Mouse (Mus musculus): ENCODE results near the gene Chl1.

Chl1 gene

DNA sequence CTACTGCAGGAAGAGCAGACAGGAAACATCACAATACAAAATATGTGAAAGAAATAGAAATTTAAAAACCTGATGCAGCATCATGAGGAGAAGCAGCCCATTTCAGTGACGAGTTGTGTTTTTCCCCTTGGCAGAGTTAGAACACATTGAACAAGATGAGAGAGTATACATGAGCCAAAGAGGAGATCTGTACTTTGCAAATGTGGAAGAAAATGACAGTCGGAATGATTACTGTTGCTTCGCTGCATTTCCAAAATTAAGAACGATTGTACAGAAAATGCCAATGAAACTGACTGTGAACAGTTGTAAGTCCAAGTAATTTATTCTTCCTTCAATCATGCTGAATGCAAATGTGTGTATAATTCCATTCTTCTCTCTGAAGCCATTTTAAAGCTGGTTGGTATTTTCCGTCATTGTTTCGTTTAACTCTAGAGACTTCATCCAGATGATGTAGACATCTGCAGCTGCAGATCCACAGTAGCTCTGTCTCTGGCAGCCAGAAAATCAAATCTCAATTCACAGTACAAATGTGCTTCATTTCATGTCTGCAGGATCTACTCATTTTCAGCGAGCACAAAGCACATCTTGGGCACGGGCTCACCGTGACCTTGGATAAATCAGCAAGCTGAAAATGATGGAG, 155.4 kb downstream of the Chl1 start:
- no peak for DNase-seq (ENCODE audit: low spot score)

DNA sequence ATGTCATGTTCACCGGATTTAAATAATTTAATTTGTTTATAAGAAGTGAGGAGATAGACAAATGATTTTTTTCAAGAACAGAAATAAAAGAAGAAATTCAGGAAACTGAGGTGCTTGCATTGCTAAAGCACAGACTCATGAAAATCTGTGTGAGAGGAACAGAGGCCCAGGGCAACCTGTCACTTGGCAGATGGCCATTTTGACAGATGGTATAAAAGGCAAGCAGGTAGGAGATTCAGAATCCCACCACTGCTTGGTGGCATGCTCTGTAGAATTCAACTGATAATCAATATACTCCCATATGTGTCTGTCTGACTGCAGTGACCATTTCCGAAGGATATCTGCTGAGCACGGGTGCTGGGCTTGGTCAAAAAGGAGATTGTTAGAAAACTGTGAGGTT, 162.7 kb downstream of the Chl1 start:
- DNase-seq (ENCODE audit: low spot score), result no peak

DNA sequence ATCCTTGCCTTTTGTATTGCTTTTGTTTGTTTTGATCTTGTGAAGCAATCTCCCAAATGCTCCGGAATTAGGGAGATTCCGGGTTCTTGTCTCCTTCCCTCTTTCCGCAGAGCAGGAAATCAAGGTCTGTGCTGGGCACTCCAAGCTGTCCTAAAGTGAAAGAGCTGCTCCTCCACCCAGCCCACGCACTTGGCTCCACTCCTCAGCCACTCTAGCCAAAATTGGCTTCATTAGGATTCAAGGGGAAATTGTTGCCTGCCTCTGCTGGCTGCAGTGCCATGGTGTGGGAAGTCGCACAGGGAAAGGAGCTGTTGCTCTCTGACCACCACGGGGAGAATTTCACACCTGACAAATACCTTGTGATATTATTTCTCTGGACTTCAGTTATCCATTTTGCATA, 163.9 kb downstream of the Chl1 start:
- DNase-seq (ENCODE audit: low spot score), result peak; percentile 23

DNA sequence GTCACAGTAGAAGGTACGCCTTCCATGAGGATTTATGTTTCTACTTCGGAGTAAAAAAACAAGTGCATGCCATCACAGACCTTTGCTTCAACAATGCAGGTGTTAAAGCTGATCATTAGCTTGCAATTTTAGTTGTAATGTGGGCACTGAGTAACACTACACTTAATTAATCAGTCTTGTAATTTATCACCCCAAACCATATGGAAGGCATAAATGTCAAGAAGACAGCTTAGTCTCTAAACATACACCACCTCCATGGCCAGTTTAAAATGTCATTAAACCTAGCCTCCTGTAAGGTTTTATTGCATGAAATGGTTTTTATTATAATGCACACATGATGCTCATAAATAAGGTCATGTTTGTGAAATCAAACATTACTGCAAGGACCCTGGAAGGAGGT, 164.8 kb downstream of the Chl1 start:
- no peak for DNase-seq (ENCODE audit: low spot score)

DNA sequence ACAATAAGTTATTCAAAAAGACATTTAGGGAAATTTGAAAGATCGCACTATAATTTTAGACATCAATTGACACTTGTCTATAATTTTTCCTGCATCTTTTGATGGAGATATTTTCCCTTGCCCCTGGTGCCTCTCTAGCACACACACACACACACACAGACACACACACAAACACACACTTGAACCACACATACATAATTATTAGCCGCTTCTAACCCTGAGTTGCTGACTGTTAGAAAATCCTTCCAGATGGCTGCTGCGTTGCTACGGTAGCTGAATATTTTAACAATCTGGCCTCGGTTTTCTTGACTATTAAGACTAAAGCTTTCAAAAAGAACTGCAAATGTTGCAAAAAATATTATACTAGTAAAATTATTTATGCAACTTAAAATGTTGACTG, 166.3 kb downstream of the Chl1 start:
- DNase-seq (ENCODE audit: low spot score), result no peak

DNA sequence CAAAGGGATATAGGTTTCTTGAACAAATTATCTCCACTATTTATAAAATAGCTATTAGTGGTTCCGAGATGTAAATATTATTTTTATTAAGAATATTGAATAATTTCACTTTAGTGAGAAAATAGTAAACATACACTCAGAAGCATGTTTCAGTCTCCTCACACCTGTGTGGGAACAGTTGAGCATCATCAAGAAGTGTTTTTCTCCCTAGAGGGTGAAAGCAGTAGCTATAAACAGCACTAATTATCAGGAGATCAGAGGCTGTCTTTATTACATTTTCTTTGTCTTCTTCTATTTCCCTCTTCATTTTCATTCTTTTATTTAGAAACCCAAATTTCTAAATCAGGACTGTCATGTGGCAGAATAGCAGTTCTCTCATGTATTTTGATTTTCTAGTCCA, 166.7 kb downstream of the Chl1 start:
- DNase-seq (ENCODE audit: low spot score), result no peak

DNA sequence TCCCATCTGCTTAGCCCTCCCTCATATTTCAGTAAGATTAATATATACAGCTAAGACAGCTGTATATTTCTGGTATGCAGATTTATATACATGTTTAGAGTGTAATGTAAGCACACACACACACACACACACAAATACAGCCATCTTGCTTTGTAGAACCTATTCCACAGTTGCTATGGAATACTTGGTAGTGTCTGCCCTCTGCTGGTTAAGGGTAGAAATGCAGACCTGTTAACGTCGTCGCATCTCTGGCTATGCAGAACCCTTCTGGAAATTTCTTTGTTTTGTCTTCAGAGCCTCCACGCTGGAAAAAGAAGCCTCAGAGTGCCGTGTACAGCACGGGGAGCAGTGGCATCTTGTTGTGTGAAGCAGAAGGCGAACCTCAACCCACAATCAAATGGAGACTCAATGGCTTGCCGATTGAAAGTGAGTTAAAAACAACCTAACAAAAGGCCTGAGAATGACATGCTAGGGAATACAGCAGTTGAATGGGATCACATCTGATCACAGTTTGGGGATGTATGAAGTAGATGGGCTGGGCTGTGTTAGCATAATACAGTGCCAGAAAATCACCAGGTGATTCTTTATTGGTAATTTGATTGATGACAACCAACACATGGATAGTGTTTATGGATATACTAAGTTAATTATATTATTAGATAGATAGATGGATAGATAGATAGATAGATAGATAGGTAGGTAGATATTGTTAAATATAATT, 172.6 kb downstream of the Chl1 start:
- DNase-seq (ENCODE audit: low spot score), result peak; percentile 7

DNA sequence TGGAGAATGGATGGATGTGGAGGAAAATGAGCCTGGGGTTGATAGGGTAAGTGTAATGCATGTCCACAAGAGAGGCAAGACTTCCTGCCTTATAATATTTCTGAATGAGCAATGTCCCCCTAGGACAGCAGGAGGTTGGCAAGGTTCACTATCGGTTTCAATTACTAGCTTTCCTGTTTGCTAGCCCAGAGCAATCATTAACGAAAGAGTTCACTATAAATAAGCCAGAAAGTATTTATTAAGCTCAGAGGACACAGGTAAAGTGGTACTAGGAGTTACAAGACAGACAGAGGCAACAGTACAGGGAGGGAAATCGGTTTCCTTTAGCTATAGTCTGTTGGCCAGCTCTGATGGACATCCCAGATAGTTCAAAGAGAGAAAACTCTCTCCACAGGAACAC, 182.1 kb downstream of the Chl1 start:
- no peak for DNase-seq (ENCODE audit: low spot score)

DNA sequence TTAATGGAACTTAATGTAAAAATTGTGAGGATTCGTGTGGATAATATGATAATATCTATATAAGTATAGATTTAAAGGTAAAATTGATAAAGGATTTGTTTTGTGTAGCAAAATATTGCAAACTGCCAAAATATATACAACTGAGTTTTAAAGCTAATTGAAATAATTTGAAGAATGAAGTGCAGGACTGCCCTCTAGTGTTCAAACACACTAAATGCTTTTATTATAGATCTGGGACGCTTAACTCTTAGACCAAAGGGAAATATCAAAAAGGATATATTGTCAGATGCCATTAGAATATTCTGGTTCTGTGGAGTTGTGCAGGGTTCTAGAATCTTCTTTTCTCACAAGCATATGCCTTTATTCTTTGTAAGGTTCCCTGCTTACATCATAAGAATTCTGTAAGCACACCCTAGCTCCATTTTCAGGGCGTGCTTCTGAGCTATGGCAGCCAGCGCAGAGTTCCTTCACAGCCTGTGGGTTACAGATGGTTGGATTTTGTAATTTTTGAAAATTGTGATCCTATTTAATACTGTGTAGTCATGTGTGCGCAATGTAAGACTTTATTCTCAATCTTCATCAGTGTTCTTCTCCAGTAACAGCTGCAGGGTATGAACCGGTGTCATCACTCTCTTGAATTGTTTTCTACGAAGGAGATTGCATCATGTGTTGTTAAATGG, 187.1 kb downstream of the Chl1 start:
- no peak for DNase-seq (ENCODE audit: low spot score)

DNA sequence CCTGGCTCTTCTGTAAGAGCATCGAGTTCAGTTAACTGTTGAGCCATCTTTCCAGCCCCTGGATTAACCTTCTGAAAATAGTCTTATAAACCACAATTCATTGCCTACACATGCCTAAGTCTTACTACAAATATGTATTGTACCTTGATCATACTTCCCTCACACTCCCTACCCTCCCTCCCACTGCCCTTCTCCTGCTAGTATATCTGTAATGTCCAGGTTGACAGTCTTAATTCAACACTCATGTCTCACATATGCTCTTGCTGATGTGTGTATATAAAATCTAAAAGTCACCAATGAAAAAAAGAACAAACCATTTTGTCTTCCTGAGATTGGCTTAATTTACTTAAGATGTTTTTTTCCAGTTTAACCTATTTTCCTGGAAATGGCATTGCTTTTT, 189.1 kb downstream of the Chl1 start:
- no peak for DNase-seq (ENCODE audit: low spot score)

DNA sequence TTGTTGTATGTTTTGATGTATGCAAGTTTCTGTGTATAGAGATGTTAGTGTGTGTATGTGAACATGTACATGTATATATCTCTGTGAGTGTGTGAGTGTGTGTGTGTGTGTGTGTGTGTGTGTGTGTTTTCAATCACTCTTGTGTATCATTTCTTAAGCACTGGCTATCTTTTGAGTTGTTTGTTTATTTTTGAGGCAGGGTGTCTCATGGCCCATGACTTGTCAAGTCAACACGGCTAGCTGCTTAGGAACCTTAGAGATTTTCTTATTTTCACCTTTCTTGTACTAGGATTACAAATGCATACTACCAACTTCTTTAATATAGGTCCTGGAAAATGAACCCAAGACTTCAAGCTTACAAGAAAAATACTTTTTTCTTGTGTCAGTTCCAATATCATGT, 189.5 kb downstream of the Chl1 start:
- no peak for DNase-seq (ENCODE audit: low spot score)

DNA sequence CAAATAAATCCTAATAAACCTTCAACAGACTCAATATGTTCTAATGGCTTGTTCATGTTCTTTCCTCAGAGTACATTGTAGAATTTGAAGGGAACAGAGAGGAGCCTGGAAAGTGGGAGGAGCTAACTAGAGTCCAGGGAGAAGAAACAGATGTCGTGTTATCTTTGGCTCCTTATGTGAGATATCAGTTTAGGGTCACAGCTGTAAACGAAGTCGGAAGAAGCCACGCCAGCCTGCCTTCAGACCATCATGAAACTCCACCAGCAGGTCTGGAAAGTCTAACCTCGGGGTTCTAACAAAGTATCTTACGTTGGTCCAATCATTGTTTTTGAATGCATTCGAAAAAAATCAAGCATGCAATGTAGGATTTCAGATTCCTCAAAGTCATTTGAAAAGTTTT, 189.9 kb downstream of the Chl1 start:
- no peak for DNase-seq (ENCODE audit: low spot score)

DNA sequence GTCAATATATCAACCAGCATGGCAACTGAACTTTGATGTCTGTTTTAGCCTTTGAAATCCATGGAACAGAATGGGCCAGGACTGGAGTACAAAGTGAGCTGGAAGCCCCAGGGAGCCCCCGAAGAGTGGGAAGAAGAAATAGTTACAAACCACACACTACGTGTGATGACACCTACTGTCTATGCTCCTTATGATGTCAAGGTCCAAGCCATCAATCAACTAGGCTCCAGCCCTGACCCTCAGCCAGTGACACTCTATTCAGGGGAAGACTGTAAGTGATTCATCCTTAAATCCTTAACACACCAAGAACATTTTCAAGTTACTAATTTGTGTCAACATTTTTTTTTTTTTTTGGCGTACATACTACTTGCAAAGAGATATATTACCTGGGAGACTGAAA, 196.0 kb downstream of the Chl1 start:
- no peak for DNase-seq (ENCODE audit: low spot score)

DNA sequence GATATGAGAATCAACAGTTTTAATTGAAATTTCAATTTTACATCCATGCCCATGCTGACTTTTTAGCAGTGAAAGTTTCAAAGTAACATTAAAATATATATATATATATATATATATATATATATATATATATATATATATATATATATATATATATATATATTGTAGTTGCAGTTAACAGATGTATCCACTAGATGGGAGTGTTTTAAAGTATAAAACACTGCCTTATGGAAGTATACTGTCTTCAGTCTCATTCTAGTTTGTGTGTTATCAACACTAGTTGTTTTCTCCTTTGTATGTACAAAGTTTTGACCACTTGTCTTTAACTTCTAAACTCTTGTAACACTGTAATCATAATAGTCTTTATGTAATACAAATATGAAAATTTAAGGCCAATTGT, 228.9 kb downstream of the Chl1 start:
- DNase-seq (ENCODE audit: low spot score), result no peak

DNA sequence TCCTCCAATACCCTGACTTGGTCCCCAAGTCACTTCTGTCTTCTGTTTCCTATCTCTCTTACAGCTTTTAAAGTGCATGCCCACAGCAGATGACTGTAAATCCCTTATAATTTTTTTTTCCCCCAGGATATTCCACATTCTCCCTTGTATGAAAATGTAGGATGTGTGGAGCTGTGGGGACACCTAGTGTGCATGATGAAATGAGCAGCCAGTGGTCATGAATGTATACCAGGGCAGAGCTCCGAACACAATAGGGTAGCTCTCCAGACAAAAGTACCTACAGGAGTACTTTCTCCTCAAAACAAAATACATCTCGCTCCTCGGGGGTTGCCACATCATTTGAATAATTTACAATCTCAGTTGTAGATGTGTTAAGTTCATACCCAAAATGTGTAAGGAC, 232.4 kb downstream of the Chl1 start:
- DNase-seq (ENCODE audit: low spot score), result no peak

DNA sequence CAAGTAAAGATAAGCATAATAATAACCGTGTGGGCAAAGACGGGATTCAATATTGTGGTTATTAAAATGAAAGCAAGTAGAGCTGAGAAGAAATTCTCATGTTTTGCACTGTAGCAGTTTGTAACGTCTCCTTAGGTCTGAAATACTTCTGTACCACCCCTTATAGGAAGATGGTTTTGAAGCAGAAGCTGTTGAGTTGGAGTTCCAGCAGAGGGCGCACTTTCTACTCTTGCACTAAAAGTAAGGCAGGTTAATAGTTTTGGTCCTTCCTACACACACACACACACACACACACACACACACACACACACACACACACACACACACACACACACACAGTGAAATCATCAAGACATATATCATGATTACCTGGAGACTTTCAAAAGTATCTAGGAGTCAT, 235.7 kb downstream of the Chl1 start:
- DNase-seq (ENCODE audit: low spot score), result no peak

DNA sequence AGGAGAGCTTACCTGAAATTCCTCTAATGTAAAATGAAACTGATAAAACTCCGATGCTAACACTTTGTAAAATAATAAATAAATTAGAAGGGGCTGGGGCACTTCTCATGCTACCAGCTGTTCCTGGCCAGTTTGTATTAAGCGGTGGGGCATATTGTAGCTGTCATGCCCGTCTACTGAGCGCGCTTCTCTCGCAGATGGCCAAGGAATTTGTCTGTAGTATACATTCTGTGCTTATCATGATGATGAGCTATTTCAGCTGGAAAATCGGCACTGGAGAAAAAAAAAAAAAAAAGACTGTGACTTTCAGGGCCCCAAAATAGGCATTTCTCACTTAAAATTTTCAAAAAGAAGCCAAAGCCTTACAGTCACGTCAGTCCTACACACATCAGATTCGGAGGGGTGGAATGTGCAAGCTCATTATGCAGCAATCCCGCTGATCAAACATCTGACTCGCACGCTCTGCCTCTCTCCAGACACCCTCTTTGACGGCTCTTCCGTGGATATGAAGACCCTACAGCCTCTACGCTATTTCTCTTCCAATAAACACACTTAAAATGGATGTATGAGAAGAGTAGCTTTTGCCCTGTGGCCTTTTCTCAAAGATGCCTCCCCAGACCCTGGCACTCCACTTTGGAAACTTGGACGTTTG, 238.9 kb downstream of the Chl1 start:
- DNase-seq (ENCODE audit: low spot score), result no peak

DNA sequence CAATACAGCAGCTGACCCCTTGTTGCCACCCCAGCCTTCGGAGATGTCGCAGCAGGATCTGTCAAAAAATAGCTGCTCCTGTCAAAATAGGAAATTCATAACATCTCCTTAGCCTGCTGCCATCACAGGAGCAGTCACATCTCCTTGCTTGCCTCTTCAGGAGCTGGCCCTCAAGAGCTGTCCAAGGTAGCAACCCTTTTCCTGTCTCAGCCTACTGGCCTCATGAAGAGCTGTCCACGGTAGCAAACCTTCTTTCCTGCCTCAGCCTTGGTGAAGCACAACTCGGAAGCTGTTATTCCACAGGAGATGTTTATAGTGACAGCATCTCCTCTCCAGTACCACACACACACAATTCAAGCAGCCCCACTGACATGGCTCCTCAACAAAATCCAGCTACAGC, 243.5 kb downstream of the Chl1 start:
- DNase-seq (ENCODE audit: low spot score), result no peak

DNA sequence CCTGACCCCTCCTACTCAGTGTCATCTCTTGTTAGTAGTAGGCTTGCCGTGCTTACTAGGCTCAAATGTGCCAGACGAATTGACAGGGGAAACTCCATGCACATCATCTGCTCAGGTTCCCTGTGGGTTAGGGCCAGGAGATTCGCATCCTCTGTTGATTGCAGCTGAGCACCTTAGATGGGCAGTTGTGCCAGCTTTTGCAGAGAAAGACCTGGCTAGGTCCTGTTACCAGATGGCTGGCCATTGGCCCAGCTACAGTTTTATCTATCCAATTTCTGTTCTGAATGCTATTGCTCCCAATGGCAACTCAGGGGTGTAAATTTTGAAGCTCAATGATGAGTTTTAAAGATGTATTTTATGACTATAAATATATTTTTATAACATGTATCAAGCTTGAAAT, 256.4 kb downstream of the Chl1 start:
- DNase-seq (ENCODE audit: low spot score), result no peak

DNA sequence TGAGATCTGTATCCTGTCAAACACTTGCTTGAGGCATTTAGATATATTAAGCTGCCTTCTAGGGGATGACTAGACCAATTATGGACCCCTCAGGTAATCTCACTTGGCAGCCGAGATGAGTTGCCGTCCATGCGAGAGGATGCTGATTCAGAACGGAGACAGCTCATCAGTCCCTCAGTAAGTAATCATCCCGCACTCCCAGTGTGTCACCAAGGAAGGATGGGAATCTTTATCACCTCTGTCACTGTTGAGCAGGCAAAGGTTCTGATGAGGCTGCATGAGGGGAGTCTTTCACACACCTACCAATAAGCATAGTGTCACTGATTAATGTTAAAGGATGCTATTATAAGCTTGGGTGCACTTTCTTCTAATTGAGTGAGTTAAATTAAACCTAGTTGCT, 270.7 kb downstream of the Chl1 start:
- DNase-seq (ENCODE audit: low spot score), result no peak

DNA sequence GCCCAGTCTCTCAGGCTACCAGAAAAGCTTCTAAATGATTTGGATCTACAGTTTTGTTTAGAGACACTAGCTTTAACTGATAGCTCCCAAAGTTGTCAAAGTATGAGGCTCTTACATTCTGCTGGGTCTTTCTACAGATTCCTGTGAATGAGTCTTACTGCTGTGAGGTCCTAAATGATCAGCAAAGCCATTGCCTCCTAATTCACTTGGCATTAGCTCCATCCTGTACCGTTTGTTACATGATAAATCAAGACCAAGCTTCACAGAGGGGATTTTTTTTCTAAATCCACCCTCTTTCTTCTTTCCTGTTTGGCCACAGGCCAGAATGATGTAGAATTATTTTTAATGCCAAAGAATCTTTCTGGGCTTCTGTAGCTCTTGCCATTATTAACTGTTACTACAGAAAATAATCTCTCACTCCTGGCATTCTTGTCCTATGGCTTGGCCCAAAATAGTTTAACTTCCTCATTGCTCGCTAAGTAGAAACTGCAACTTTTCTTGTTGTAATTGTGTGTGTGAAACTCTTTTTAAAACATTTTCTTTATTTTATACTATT, 280.8 kb downstream of the Chl1 start:
- DNase-seq (ENCODE audit: low spot score), result no peak

DNA sequence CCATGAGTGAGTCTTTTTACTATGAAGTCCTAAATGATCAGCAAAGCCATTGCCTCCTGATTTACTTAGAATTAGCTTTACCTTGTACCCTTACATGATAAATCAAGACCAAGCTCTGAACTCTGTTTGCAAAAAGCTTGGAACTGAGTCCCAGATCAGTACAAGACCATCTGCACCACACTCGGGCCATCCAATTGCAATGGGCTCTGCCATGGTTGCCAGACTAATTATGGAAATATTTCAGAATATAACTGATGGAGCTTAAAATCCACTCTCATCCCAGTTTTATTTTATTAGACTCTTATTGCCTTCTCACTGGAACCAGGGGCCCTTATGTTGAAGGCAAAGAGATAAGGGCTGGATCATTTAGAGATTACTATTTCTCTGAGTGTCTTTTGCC, 284.9 kb downstream of the Chl1 start:
- no peak for DNase-seq (ENCODE audit: low spot score)
